Mouse (Mus musculus): Measurements from ENCODE around the gene 4930556J24Rik.

DNA sequence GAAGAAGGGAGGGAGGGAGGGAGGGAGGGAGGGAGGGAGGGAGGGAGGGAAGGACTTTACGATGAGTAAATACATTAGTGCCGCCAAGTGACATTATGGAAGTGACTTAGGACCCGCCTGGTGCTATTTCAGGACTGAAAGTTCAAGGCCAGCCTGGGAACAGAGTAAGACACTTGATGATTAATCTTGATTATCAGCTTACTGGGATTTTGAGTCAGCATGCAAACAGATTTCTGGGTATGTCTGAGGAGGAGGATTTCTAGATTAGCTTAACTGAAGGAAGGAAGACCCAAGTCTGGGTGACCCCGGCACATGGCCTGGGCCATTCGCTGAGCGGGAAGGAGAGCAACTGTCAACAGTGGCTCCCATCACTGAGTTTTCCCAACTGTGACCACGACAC, 56.1 kb downstream of the 4930556J24Rik start:
- TF ChIP-seq CTCF (IDR thresholded peaks at IDR 0.05; ENCODE audit: control insufficient read depth, insufficient read depth, insufficient read length): no peak
- no peak for TF ChIP-seq CEBPB (IDR thresholded peaks at IDR 0.05; ENCODE audit: low read depth)
- no peak for TF ChIP-seq MAX (IDR thresholded peaks at IDR 0.05)
- no peak for TF ChIP-seq MYOD1 (IDR thresholded peaks at IDR 0.05; ENCODE audit: control insufficient read depth, insufficient read length, low read depth)
- TF ChIP-seq USF1 (IDR thresholded peaks at IDR 0.05; ENCODE audit: low read depth): no peak
- TF ChIP-seq MYOG (IDR thresholded peaks at IDR 0.05; ENCODE audit: control insufficient read depth, extremely low read depth, insufficient read length): no peak

Data from C2C12 (cell line).